Mouse (Mus musculus): Measurements from ENCODE around the gene Galnt17. TPM values are rescaled to one million over a fixed set of nuclear protein-coding genes. Genes with fewer than 3 reads are reported as not detected.

The Galnt17 gene
- polyA plus RNA-seq, 1 experiment from 2014 or later = 2.0 TPM

- DNase-seq (ENCODE audit: low spot score) (no peak), ATAC-seq (ENCODE audit: low FRiP score) (no peak)
- WGBS = 98% methylated on average over 3 of the region's 3 CpGs
- H3K27ac ChIP-seq (ENCODE audit: low read depth, low read length) = no peak overlapping the region
- no peaks in the 10 kb centered on the region for H3K4me1 ChIP-seq (replicated peaks; ENCODE audit: control insufficient read depth, insufficient read depth, low read length)
- no peak overlapping the region for H3K4me2 ChIP-seq (replicated peaks; ENCODE audit: low read depth, low read length)
- H3K9me3 ChIP-seq (ENCODE audit: control insufficient read depth, low read length) = no peaks in the 10 kb centered on the region
- H3K4me3 ChIP-seq (ENCODE audit: low read depth, low read length) = no peak overlapping the region
- H3K27me3 ChIP-seq (ENCODE audit: control insufficient read depth, insufficient read depth, low read length) = no peaks in the 10 kb centered on the region
- no peak overlapping the region for H3K9ac ChIP-seq (ENCODE audit: low read depth, low read length)
- H3K36me3 ChIP-seq (ENCODE audit: control insufficient read depth, insufficient read depth, low read length) = no peaks in the 10 kb centered on the region
Measured at GRCm38 (mm10) chr5:130895991-130896390, 412.3 kb downstream of the Galnt17 start.

GRCm38 (mm10) chr5:130891735-130892134, 416.6 kb downstream of the Galnt17 start:
- Histone ChIP-seq H3K9ac (ENCODE audit: low read depth, low read length) (no peak overlapping the region), H3K36me3 (ENCODE audit: control insufficient read depth, insufficient read depth, low read length) (no peaks in the 10 kb centered on the region), H3K4me3 (ENCODE audit: low read depth, low read length) (no peak overlapping the region), H3K27ac (ENCODE audit: low read depth, low read length) (no peak overlapping the region), H3K27me3 (ENCODE audit: control insufficient read depth, insufficient read depth, low read length) (no peaks in the 10 kb centered on the region), H3K4me1 (replicated peaks; ENCODE audit: control insufficient read depth, insufficient read depth, low read length) (no peaks in the 10 kb centered on the region), H3K9me3 (ENCODE audit: control insufficient read depth, low read length) (no peaks in the 10 kb centered on the region), H3K4me2 (replicated peaks; ENCODE audit: low read depth, low read length) (no peak overlapping the region)
- 65% methylated on average over 5 of the region's 5 CpGs for WGBS
- no peak for DNase-seq (ENCODE audit: low spot score)
- no peak for ATAC-seq (ENCODE audit: low FRiP score)

- H3K4me2 ChIP-seq (replicated peaks; ENCODE audit: low read depth, low read length) = no peak overlapping the region
- WGBS = 82% methylated on average over 5 of the region's 5 CpGs
- H3K4me3 ChIP-seq (ENCODE audit: low read depth, low read length) = no peak overlapping the region
- H3K27ac ChIP-seq (ENCODE audit: low read depth, low read length) = no peak overlapping the region
- no peaks in the 10 kb centered on the region for H3K36me3 ChIP-seq (ENCODE audit: control insufficient read depth, insufficient read depth, low read length)
- DNase-seq (ENCODE audit: low spot score) = no peak
- no peak for ATAC-seq (ENCODE audit: low FRiP score)
- no peaks in the 10 kb centered on the region for H3K9me3 ChIP-seq (ENCODE audit: control insufficient read depth, low read length)
- no peaks in the 10 kb centered on the region for H3K4me1 ChIP-seq (replicated peaks; ENCODE audit: control insufficient read depth, insufficient read depth, low read length)
- H3K9ac ChIP-seq (ENCODE audit: low read depth, low read length) = no peak overlapping the region
- no peaks in the 10 kb centered on the region for H3K27me3 ChIP-seq (ENCODE audit: control insufficient read depth, insufficient read depth, low read length)
Measured at GRCm38 (mm10) chr5:130880331-130880730, 428.0 kb downstream of the Galnt17 start.

- Histone ChIP-seq H3K4me1 (replicated peaks; ENCODE audit: control insufficient read depth, insufficient read depth, low read length) (no peaks in the 10 kb centered on the region), H3K27me3 (ENCODE audit: control insufficient read depth, insufficient read depth, low read length) (no peaks in the 10 kb centered on the region), H3K36me3 (ENCODE audit: control insufficient read depth, insufficient read depth, low read length) (no peaks in the 10 kb centered on the region), H3K9ac (ENCODE audit: low read depth, low read length) (no peak overlapping the region), H3K4me3 (ENCODE audit: low read depth, low read length) (no peak overlapping the region), H3K27ac (ENCODE audit: low read depth, low read length) (no peak overlapping the region), H3K9me3 (ENCODE audit: control insufficient read depth, low read length) (no peaks in the 10 kb centered on the region), H3K4me2 (replicated peaks; ENCODE audit: low read depth, low read length) (no peak overlapping the region)
- 96% methylated on average over 3 of the region's 3 CpGs for WGBS
- ATAC-seq (ENCODE audit: low FRiP score) (no peak), DNase-seq (ENCODE audit: low spot score) (no peak)
Measured at GRCm38 (mm10) chr5:130875391-130875790, 432.9 kb downstream of the Galnt17 start.

- Histone ChIP-seq H3K9me3 (ENCODE audit: control insufficient read depth, low read length) (no peaks in the 10 kb centered on the region), H3K36me3 (ENCODE audit: control insufficient read depth, insufficient read depth, low read length) (no peaks in the 10 kb centered on the region), H3K4me3 (ENCODE audit: low read depth, low read length) (no peak overlapping the region), H3K4me1 (replicated peaks; ENCODE audit: control insufficient read depth, insufficient read depth, low read length) (no peaks in the 10 kb centered on the region), H3K27me3 (ENCODE audit: control insufficient read depth, insufficient read depth, low read length) (no peaks in the 10 kb centered on the region), H3K4me2 (replicated peaks; ENCODE audit: low read depth, low read length) (no peak overlapping the region), H3K9ac (ENCODE audit: low read depth, low read length) (no peak overlapping the region), H3K27ac (ENCODE audit: low read depth, low read length) (no peak overlapping the region)
- no peak for ATAC-seq (ENCODE audit: low FRiP score)
- WGBS = 65% methylated on average over 8 of the region's 8 CpGs
- no peak for DNase-seq (ENCODE audit: low spot score)
Measured at GRCm38 (mm10) chr5:130871086-130871485, 437.2 kb downstream of the Galnt17 start.

GRCm38 (mm10) chr5:130869869-130870268, 438.4 kb downstream of the Galnt17 start:
- Histone ChIP-seq H3K27ac (ENCODE audit: low read depth, low read length) (no peak overlapping the region), H3K9me3 (ENCODE audit: control insufficient read depth, low read length) (no peaks in the 10 kb centered on the region), H3K4me2 (replicated peaks; ENCODE audit: low read depth, low read length) (no peak overlapping the region), H3K27me3 (ENCODE audit: control insufficient read depth, insufficient read depth, low read length) (no peaks in the 10 kb centered on the region), H3K36me3 (ENCODE audit: control insufficient read depth, insufficient read depth, low read length) (no peaks in the 10 kb centered on the region), H3K9ac (ENCODE audit: low read depth, low read length) (no peak overlapping the region), H3K4me3 (ENCODE audit: low read depth, low read length) (no peak overlapping the region), H3K4me1 (replicated peaks; ENCODE audit: control insufficient read depth, insufficient read depth, low read length) (no peaks in the 10 kb centered on the region)
- 77% methylated on average over 1 of the region's 1 CpGs for WGBS
- no peak for ATAC-seq (ENCODE audit: low FRiP score)
- no peak for DNase-seq (ENCODE audit: low spot score)

GRCm38 (mm10) chr5:130862302-130862701, 446.0 kb downstream of the Galnt17 start:
- Histone ChIP-seq H3K9me3 (ENCODE audit: control insufficient read depth, low read length) (no peaks in the 10 kb centered on the region), H3K4me2 (replicated peaks; ENCODE audit: low read depth, low read length) (no peak overlapping the region), H3K36me3 (ENCODE audit: control insufficient read depth, insufficient read depth, low read length) (no peaks in the 10 kb centered on the region), H3K4me1 (replicated peaks; ENCODE audit: control insufficient read depth, insufficient read depth, low read length) (no peaks in the 10 kb centered on the region), H3K27me3 (ENCODE audit: control insufficient read depth, insufficient read depth, low read length) (no peaks in the 10 kb centered on the region), H3K4me3 (ENCODE audit: low read depth, low read length) (no peak overlapping the region), H3K27ac (ENCODE audit: low read depth, low read length) (no peak overlapping the region), H3K9ac (ENCODE audit: low read depth, low read length) (no peak overlapping the region)
- 71% methylated on average over 5 of the region's 5 CpGs for WGBS
- ATAC-seq (ENCODE audit: low FRiP score) = no peak
- peak; percentile 67 for DNase-seq (ENCODE audit: low spot score)

- WGBS = 59% methylated on average over 4 of the region's 6 CpGs
- no peaks in the 10 kb centered on the region for H3K27me3 ChIP-seq (ENCODE audit: control insufficient read depth, insufficient read depth, low read length)
- no peaks in the 10 kb centered on the region for H3K4me1 ChIP-seq (replicated peaks; ENCODE audit: control insufficient read depth, insufficient read depth, low read length)
- no peak overlapping the region for H3K27ac ChIP-seq (ENCODE audit: low read depth, low read length)
- no peak overlapping the region for H3K9ac ChIP-seq (ENCODE audit: low read depth, low read length)
- no peak overlapping the region for H3K4me2 ChIP-seq (replicated peaks; ENCODE audit: low read depth, low read length)
- ATAC-seq (ENCODE audit: low FRiP score) = no peak
- no peak overlapping the region for H3K4me3 ChIP-seq (ENCODE audit: low read depth, low read length)
- no peaks in the 10 kb centered on the region for H3K36me3 ChIP-seq (ENCODE audit: control insufficient read depth, insufficient read depth, low read length)
- peak; percentile 38 for DNase-seq (ENCODE audit: low spot score)
- H3K9me3 ChIP-seq (ENCODE audit: control insufficient read depth, low read length) = no peaks in the 10 kb centered on the region
Measured at GRCm38 (mm10) chr5:130859736-130860135, 448.6 kb downstream of the Galnt17 start.

- no peaks in the 10 kb centered on the region for H3K27me3 ChIP-seq (ENCODE audit: control insufficient read depth, insufficient read depth, low read length)
- no peak overlapping the region for H3K4me2 ChIP-seq (replicated peaks; ENCODE audit: low read depth, low read length)
- H3K4me1 ChIP-seq (replicated peaks; ENCODE audit: control insufficient read depth, insufficient read depth, low read length) = no peaks in the 10 kb centered on the region
- no peak overlapping the region for H3K4me3 ChIP-seq (ENCODE audit: low read depth, low read length)
- no peak overlapping the region for H3K27ac ChIP-seq (ENCODE audit: low read depth, low read length)
- no peak for DNase-seq (ENCODE audit: low spot score)
- no peak for ATAC-seq (ENCODE audit: low FRiP score)
- no peak overlapping the region for H3K9ac ChIP-seq (ENCODE audit: low read depth, low read length)
- 80% methylated on average over 3 of the region's 3 CpGs for WGBS
- no peaks in the 10 kb centered on the region for H3K9me3 ChIP-seq (ENCODE audit: control insufficient read depth, low read length)
- H3K36me3 ChIP-seq (ENCODE audit: control insufficient read depth, insufficient read depth, low read length) = no peaks in the 10 kb centered on the region
Measured at GRCm38 (mm10) chr5:130858706-130859105, 449.6 kb downstream of the Galnt17 start.
